Mouse (Mus musculus): Measurements from ENCODE around the gene Slc25a30.

DNA sequence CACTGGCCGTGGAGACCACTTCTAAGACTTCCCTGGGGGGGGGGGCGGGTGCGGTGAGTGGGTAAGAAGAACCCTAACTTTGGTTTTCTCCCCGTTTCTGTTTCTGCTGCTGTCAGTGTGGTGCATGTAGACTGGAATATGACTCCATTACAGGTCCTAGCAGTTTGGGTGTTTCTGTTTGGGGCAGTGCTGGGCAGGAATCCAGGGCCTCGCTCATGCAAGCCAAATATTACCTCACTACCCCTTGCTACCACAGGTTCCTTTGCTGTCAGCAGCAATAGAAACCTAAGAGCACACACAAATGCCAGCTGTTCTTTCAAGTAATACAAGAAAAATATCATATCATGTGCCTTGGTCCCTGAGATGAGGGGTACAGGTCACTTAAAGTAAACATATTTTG is 33.2 kb upstream of the Slc25a30 start:
- TF ChIP-seq CTCF (IDR thresholded peaks at IDR 0.05; ENCODE audit: low read depth, low read length) (no peak), EP300 (IDR thresholded peaks at IDR 0.05; ENCODE audit: insufficient read depth, low read depth, low read length) (no peak)
